25 mouse cellular contexts compared by ENCODE assay signal in the genomic region with DNA sequence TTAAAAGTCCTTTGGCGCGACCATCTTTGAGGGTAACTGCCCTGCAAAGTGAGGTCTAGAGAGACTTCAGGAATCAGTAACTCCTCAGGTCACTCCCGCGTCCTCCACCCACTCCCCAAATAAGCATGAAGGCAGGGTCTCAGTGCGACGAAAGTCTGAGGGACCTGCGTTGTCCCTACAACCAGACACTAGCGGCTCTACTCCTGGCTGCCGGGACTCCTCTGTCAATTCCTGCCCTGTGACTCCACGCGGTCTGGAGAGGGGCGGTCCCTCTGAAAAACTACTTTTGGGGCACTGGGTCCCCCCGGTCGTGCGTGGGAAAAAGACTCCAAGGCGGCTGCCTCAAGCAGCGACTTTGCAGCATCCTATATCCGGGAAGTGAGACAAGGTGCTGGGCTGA. TPM values are rescaled to one million over a fixed set of nuclear protein-coding genes. Genes with fewer than 3 reads are reported as not detected.
DNase-seq lines count a peak whose midpoint lies in the region; ATAC-seq lines count a peak whose summit lies in the region.
"Had no signal": no experiment of that assay in that cellular context is flagged by ENCODE, and none has a peak within 500 bp of the region (broad histone marks: within the 10 kb centered on the region; RNA-seq: fewer than 3 reads in every experiment).

No protein-coding gene starts in this region.

- H3K4me2 ChIP-seq in forebrain, embryonic 11.5 days (ENCODE audit: low read depth, low read length, severe bottlenecking): no peak overlapping the region
- no peak overlapping the region for H3K4me2 ChIP-seq in forebrain, embryonic 13.5 days
- H3K4me2 ChIP-seq in limb, embryonic 11.5 days (ENCODE audit: low read depth, severe bottlenecking): peak overlapping the region; percentile 8; the same call in 1 of the 2 replicates
- peak overlapping the region; percentile 20 for H3K4me2 ChIP-seq in neural tube, embryonic 15.5 days
- H3K4me2 ChIP-seq: embryonic facial prominence, embryonic 15.5 days; liver, embryonic 15.5 days; midbrain, embryonic 12.5 days had no signal

- no peak overlapping the region for H3K9ac ChIP-seq in forebrain, embryonic 11.5 days (ENCODE audit: low read length)
- H3K9ac ChIP-seq in forebrain, embryonic 13.5 days: no peak overlapping the region
- no peak overlapping the region for H3K9ac ChIP-seq in limb, embryonic 11.5 days (ENCODE audit: low read length)
- no peak overlapping the region for H3K9ac ChIP-seq in neural tube, embryonic 15.5 days (replicated peaks)
- H3K9ac ChIP-seq: embryonic facial prominence, embryonic 15.5 days; liver, embryonic 15.5 days; midbrain, embryonic 12.5 days had no signal

- no peaks in the 10 kb centered on the region for H3K4me1 ChIP-seq in forebrain, embryonic 11.5 days (replicated peaks; ENCODE audit: control insufficient read depth, insufficient read depth, low read length)
- no peaks in the 10 kb centered on the region for H3K4me1 ChIP-seq in forebrain, embryonic 13.5 days
- H3K4me1 ChIP-seq in limb, embryonic 11.5 days (ENCODE audit: control insufficient read depth, insufficient read depth, low read length): peaks cover 2% of the 10 kb centered on the region; the same call in 1 of the 2 replicates
- H3K4me1 ChIP-seq in limb, embryonic 10.5 days: 0 out of 2 replicates have a peak, but pooled peaks cover 3% of the 10 kb centered on the region
- no peaks in the 10 kb centered on the region for H3K4me1 ChIP-seq in neural tube, embryonic 15.5 days
- H3K4me1 ChIP-seq: embryonic facial prominence, embryonic 15.5 days; liver, embryonic 15.5 days; midbrain, embryonic 12.5 days had no signal

- peaks cover 89% of the 10 kb centered on the region for H3K27me3 ChIP-seq in forebrain, embryonic 11.5 days (ENCODE audit: control insufficient read depth, insufficient read depth, low read length)
- H3K27me3 ChIP-seq in forebrain, embryonic 13.5 days: peaks cover 98% of the 10 kb centered on the region
- H3K27me3 ChIP-seq in limb, embryonic 11.5 days (ENCODE audit: control insufficient read depth, insufficient read depth, low read length): peaks cover 74% of the 10 kb centered on the region
- H3K27me3 ChIP-seq in limb, embryonic 10.5 days (ENCODE audit: low read depth, poor library complexity, severe bottlenecking): peaks cover 100% of the 10 kb centered on the region
- H3K27me3 ChIP-seq in neural tube, embryonic 15.5 days (replicated peaks): peaks cover 87% of the 10 kb centered on the region

- no peaks in the 10 kb centered on the region for H3K36me3 ChIP-seq in forebrain, embryonic 11.5 days (ENCODE audit: control insufficient read depth, insufficient read depth, low read length)
- no peaks in the 10 kb centered on the region for H3K36me3 ChIP-seq in forebrain, embryonic 13.5 days (ENCODE audit: poor library complexity, severe bottlenecking)
- H3K36me3 ChIP-seq in limb, embryonic 11.5 days (ENCODE audit: control insufficient read depth, insufficient read depth, low read length): no peaks in the 10 kb centered on the region
- H3K36me3 ChIP-seq in limb, embryonic 10.5 days: no peaks in the 10 kb centered on the region
- no peaks in the 10 kb centered on the region for H3K36me3 ChIP-seq in neural tube, embryonic 15.5 days
- H3K36me3 ChIP-seq: embryonic facial prominence, embryonic 15.5 days; liver, embryonic 15.5 days; midbrain, embryonic 12.5 days had no signal

- WGBS in forebrain, embryonic 11.5 days: 1% methylated on average over 18 of the region's 18 CpGs
- WGBS in forebrain, embryonic 13.5 days: 2% methylated on average over 16 of the region's 18 CpGs
- WGBS in limb, embryonic 11.5 days: under 1% methylated on average over 18 of the region's 18 CpGs
- under 1% methylated on average over 18 of the region's 18 CpGs for WGBS in limb, embryonic 10.5 days
- WGBS in neural tube, embryonic 15.5 days: under 1% methylated on average over 18 of the region's 18 CpGs

- no peak overlapping the region for H3K4me3 ChIP-seq in forebrain, embryonic 11.5 days (ENCODE audit: low read depth, low read length)
- no peak overlapping the region for H3K4me3 ChIP-seq in forebrain, embryonic 13.5 days
- H3K4me3 ChIP-seq in limb, embryonic 11.5 days (ENCODE audit: low read depth, low read length): no peak overlapping the region
- H3K4me3 ChIP-seq in limb, embryonic 10.5 days: no peak overlapping the region
- no peak overlapping the region; the same call in 1 of the 2 replicates for H3K4me3 ChIP-seq in neural tube, embryonic 15.5 days (replicated peaks)
- H3K4me3 ChIP-seq: embryonic facial prominence, embryonic 15.5 days; liver, embryonic 15.5 days; midbrain, embryonic 12.5 days had no signal

- no peak overlapping the region for H3K27ac ChIP-seq in forebrain, embryonic 11.5 days (ENCODE audit: low read depth, low read length)
- H3K27ac ChIP-seq in forebrain, embryonic 13.5 days: no peak overlapping the region
- no peak overlapping the region for H3K27ac ChIP-seq in limb, embryonic 11.5 days (replicated peaks; ENCODE audit: low read depth, low read length)
- no peak overlapping the region for H3K27ac ChIP-seq in limb, embryonic 10.5 days
- H3K27ac ChIP-seq in neural tube, embryonic 15.5 days (replicated peaks): no peak overlapping the region
- H3K27ac ChIP-seq: embryonic facial prominence, embryonic 15.5 days; liver, embryonic 15.5 days; macrophage; midbrain, embryonic 12.5 days; stomach, postnatal 0 days had no signal

- no peaks in the 10 kb centered on the region for H3K9me3 ChIP-seq in forebrain, embryonic 11.5 days (ENCODE audit: control insufficient read depth, low read length)
- H3K9me3 ChIP-seq in forebrain, embryonic 13.5 days (replicated peaks): no peaks in the 10 kb centered on the region
- H3K9me3 ChIP-seq in limb, embryonic 11.5 days (ENCODE audit: control insufficient read depth, low read length): no peaks in the 10 kb centered on the region
- H3K9me3 ChIP-seq in limb, embryonic 10.5 days (replicated peaks): no peaks in the 10 kb centered on the region
- no peaks in the 10 kb centered on the region for H3K9me3 ChIP-seq in neural tube, embryonic 15.5 days (replicated peaks)
- H3K9me3 ChIP-seq: embryonic facial prominence, embryonic 15.5 days; liver, embryonic 15.5 days; midbrain, embryonic 12.5 days had no signal

- peak; percentile 61 for DNase-seq in forebrain, embryonic 11.5 days (ENCODE audit: low spot score)
- DNase-seq in limb, embryonic 11.5 days (ENCODE audit: low spot score): peak; percentile 70
- DNase-seq in limb, embryonic 10.5 days (ENCODE audit: low spot score): no peak
- peak; percentile 57 for DNase-seq in embryo, embryonic 11 days
- DNase-seq: cerebellum, adult 8-10 months; heart, postnatal 4 days; kidney, adult 8-10 months; kidney, postnatal 25 days; thymus, postnatal 14 days had no signal

- ATAC-seq in forebrain, embryonic 11.5 days (replicated peaks; ENCODE audit: low FRiP score): no peak
- ATAC-seq in forebrain, embryonic 13.5 days: no peak
- no peak for ATAC-seq in limb, embryonic 11.5 days (ENCODE audit: insufficient number of reproducible peaks, low FRiP score, low TSS enrichment, low read depth)
- no peak for ATAC-seq in neural tube, embryonic 15.5 days (ENCODE audit: low FRiP score)
- ATAC-seq in megakaryocyte progenitor cell, adult 5-6 weeks (replicated peaks; ENCODE audit: poor library complexity): no peak
- ATAC-seq: CD4-positive, CD25-positive, alpha-beta regulatory T cell, adult 4 months had no signal

RNA-seq across cellular contexts. Expression of a gene that starts 10.9 kb away (rescaled TPM):
- polyA plus RNA-seq in forebrain, embryonic 11.5 days (2014; fragmentation: Nextera tagmentation; extraction: Ambion mirVana): 0.11 TPM in 1 of 2 replicates, not detected in the other
- not detected in 2 replicates for polyA plus RNA-seq in forebrain, embryonic 13.5 days (2015; fragmentation: Nextera tagmentation; extraction: Ambion mirVana)
- 2.3 and 2.4 TPM in 2 replicates for polyA plus RNA-seq in limb, embryonic 11.5 days (2014; fragmentation: Nextera tagmentation; extraction: Ambion mirVana)
- 0.51 and 1.2 TPM in 2 replicates for polyA plus RNA-seq in limb, embryonic 10.5 days (2016; fragmentation: Nextera tagmentation; extraction: Ambion mirVana)
- 5.7 and 9.3 TPM in 2 replicates for polyA plus RNA-seq in neural tube, embryonic 15.5 days (2015; fragmentation: Nextera tagmentation; extraction: Ambion mirVana)
- total RNA-seq in megakaryocyte progenitor cell, adult 5-6 weeks (2015): not detected in 2 replicates
- total RNA-seq in megakaryocyte progenitor cell, adult 5-6 weeks (2017): not detected in 2 replicates
- total RNA-seq: adrenal gland, adult 18-20 months; common myeloid progenitor, adult 5-6 weeks; gastrocnemius, adult 18-20 months; heart, postnatal 4 days; left cerebral cortex, adult 8-10 months had no signal
- polyA plus RNA-seq: CD4-positive, CD25-positive, alpha-beta regulatory T cell, adult 4 months; gonadal fat pad, adult 2 months; heart, embryonic 14.5 days; liver, embryonic 15.5 days; lung, embryonic 16.5 days; macrophage; stomach, postnatal 0 days had no signal

RNA-seq across cellular contexts. Expression of a gene that starts 26.5 kb away (rescaled TPM):
- not detected in 2 replicates for polyA plus RNA-seq in forebrain, embryonic 11.5 days (2014; fragmentation: Nextera tagmentation; extraction: Ambion mirVana)
- polyA plus RNA-seq in forebrain, embryonic 13.5 days (2015; fragmentation: Nextera tagmentation; extraction: Ambion mirVana): not detected in 2 replicates
- 0.96 and 1.2 TPM in 2 replicates for polyA plus RNA-seq in limb, embryonic 11.5 days (2014; fragmentation: Nextera tagmentation; extraction: Ambion mirVana)
- 0.36 TPM in 1 of 2 replicates, not detected in the other for polyA plus RNA-seq in limb, embryonic 10.5 days (2016; fragmentation: Nextera tagmentation; extraction: Ambion mirVana)
- polyA plus RNA-seq in neural tube, embryonic 15.5 days (2015; fragmentation: Nextera tagmentation; extraction: Ambion mirVana): 12.7 and 19.7 TPM in 2 replicates
- not detected in 2 replicates for total RNA-seq in megakaryocyte progenitor cell, adult 5-6 weeks (2015)
- total RNA-seq in megakaryocyte progenitor cell, adult 5-6 weeks (2017): not detected in 2 replicates
- total RNA-seq: adrenal gland, adult 18-20 months; common myeloid progenitor, adult 5-6 weeks; gastrocnemius, adult 18-20 months; heart, postnatal 4 days; left cerebral cortex, adult 8-10 months had no signal
- polyA plus RNA-seq: CD4-positive, CD25-positive, alpha-beta regulatory T cell, adult 4 months; gonadal fat pad, adult 2 months; heart, embryonic 14.5 days; liver, embryonic 15.5 days; lung, embryonic 16.5 days; macrophage; midbrain, embryonic 12.5 days; stomach, postnatal 0 days had no signal

RNA-seq across cellular contexts. Expression of a gene that starts 44.2 kb away (rescaled TPM):
- not detected in 2 replicates for polyA plus RNA-seq in forebrain, embryonic 11.5 days (2014; fragmentation: Nextera tagmentation; extraction: Ambion mirVana)
- not detected in 2 replicates for polyA plus RNA-seq in forebrain, embryonic 13.5 days (2015; fragmentation: Nextera tagmentation; extraction: Ambion mirVana)
- 5.5 and 5.9 TPM in 2 replicates for polyA plus RNA-seq in limb, embryonic 11.5 days (2014; fragmentation: Nextera tagmentation; extraction: Ambion mirVana)
- polyA plus RNA-seq in limb, embryonic 10.5 days (2016; fragmentation: Nextera tagmentation; extraction: Ambion mirVana): 2.4 and 4.7 TPM in 2 replicates
- polyA plus RNA-seq in neural tube, embryonic 15.5 days (2015; fragmentation: Nextera tagmentation; extraction: Ambion mirVana): 2.1 and 5.6 TPM in 2 replicates
- not detected in 2 replicates for total RNA-seq in megakaryocyte progenitor cell, adult 5-6 weeks (2015)
- not detected in 2 replicates for total RNA-seq in megakaryocyte progenitor cell, adult 5-6 weeks (2017)
- total RNA-seq: adrenal gland, adult 18-20 months; common myeloid progenitor, adult 5-6 weeks; heart, postnatal 4 days; left cerebral cortex, adult 8-10 months had no signal
- polyA plus RNA-seq: CD4-positive, CD25-positive, alpha-beta regulatory T cell, adult 4 months; embryonic facial prominence, embryonic 15.5 days; heart, embryonic 14.5 days; liver, embryonic 15.5 days; lung, embryonic 16.5 days; macrophage; midbrain, embryonic 12.5 days; stomach, postnatal 0 days had no signal

RNA-seq across cellular contexts. Expression of a gene that starts 56.6 kb away (rescaled TPM):
- not detected in 2 replicates for polyA plus RNA-seq in forebrain, embryonic 11.5 days (2014; fragmentation: Nextera tagmentation; extraction: Ambion mirVana)
- polyA plus RNA-seq in forebrain, embryonic 13.5 days (2015; fragmentation: Nextera tagmentation; extraction: Ambion mirVana): not detected in 2 replicates
- 43.9 and 56.2 TPM in 2 replicates for polyA plus RNA-seq in limb, embryonic 11.5 days (2014; fragmentation: Nextera tagmentation; extraction: Ambion mirVana)
- polyA plus RNA-seq in limb, embryonic 10.5 days (2016; fragmentation: Nextera tagmentation; extraction: Ambion mirVana): 21.4 and 51.4 TPM in 2 replicates
- 51.3 and 71.0 TPM in 2 replicates for polyA plus RNA-seq in neural tube, embryonic 15.5 days (2015; fragmentation: Nextera tagmentation; extraction: Ambion mirVana)
- not detected in 2 replicates for total RNA-seq in megakaryocyte progenitor cell, adult 5-6 weeks (2015)
- total RNA-seq in megakaryocyte progenitor cell, adult 5-6 weeks (2017): not detected in 2 replicates
- total RNA-seq: common myeloid progenitor, adult 5-6 weeks; heart, postnatal 4 days; left cerebral cortex, adult 8-10 months had no signal
- polyA plus RNA-seq: CD4-positive, CD25-positive, alpha-beta regulatory T cell, adult 4 months; embryonic facial prominence, embryonic 15.5 days; heart, embryonic 14.5 days; liver, embryonic 15.5 days; lung, embryonic 16.5 days; macrophage; midbrain, embryonic 12.5 days; stomach, postnatal 0 days had no signal

RNA-seq across cellular contexts. Expression of a gene that starts 57.2 kb away (rescaled TPM):
- not detected in 2 replicates for polyA plus RNA-seq in forebrain, embryonic 11.5 days (2014; fragmentation: Nextera tagmentation; extraction: Ambion mirVana)
- polyA plus RNA-seq in forebrain, embryonic 13.5 days (2015; fragmentation: Nextera tagmentation; extraction: Ambion mirVana): not detected in 2 replicates
- 8.3 and 9.1 TPM in 2 replicates for polyA plus RNA-seq in limb, embryonic 11.5 days (2014; fragmentation: Nextera tagmentation; extraction: Ambion mirVana)
- 10.6 and 12.7 TPM in 2 replicates for polyA plus RNA-seq in limb, embryonic 10.5 days (2016; fragmentation: Nextera tagmentation; extraction: Ambion mirVana)
- polyA plus RNA-seq in neural tube, embryonic 15.5 days (2015; fragmentation: Nextera tagmentation; extraction: Ambion mirVana): 14.6 and 20.7 TPM in 2 replicates
- not detected in 2 replicates for total RNA-seq in megakaryocyte progenitor cell, adult 5-6 weeks (2015)
- total RNA-seq in megakaryocyte progenitor cell, adult 5-6 weeks (2017): not detected in 2 replicates
- total RNA-seq: common myeloid progenitor, adult 5-6 weeks; heart, postnatal 4 days; left cerebral cortex, adult 8-10 months had no signal
- polyA plus RNA-seq: CD4-positive, CD25-positive, alpha-beta regulatory T cell, adult 4 months; macrophage; midbrain, embryonic 12.5 days had no signal

Comparison
In these comparisons a context has a peak if more than half of its experiments do, and no peak if none do; other contexts are left out.
1. H3K4me2 ChIP-seq: peak in limb, embryonic 11.5 days (single experiment) and neural tube, embryonic 15.5 days (single experiment); none in forebrain, embryonic 11.5 days (single experiment) and forebrain, embryonic 13.5 days (single experiment).